Mouse (Mus musculus): ENCODE results near the gene Usp13.

The Usp13 gene

GRCm38 (mm10) chr3:32939802-32940501, 122.6 kb downstream of the Usp13 start:
- DNase-seq (ENCODE audit: low read depth), result no peak

- DNase-seq (ENCODE audit: low read depth), result no peak
These were observed 130.1 kb downstream of the Usp13 start for GRCm38 (mm10) chr3:32947486-32947885.

- DNase-seq (ENCODE audit: low read depth), result no peak
These were observed 134.0 kb downstream of the Usp13 start for GRCm38 (mm10) chr3:32951382-32951781.

- no peak for DNase-seq (ENCODE audit: low read depth)
These were observed 144.1 kb downstream of the Usp13 start for GRCm38 (mm10) chr3:32961494-32961893.

GRCm38 (mm10) chr3:32965528-32965927, 148.2 kb downstream of the Usp13 start:
- no peak for DNase-seq (ENCODE audit: low read depth)

GRCm38 (mm10) chr3:32968671-32969425, 151.5 kb downstream of the Usp13 start:
- DNase-seq (ENCODE audit: low read depth), result no peak

- no peak for DNase-seq (ENCODE audit: low read depth)
These were observed 152.9 kb downstream of the Usp13 start for GRCm38 (mm10) chr3:32970257-32970656.

- DNase-seq (ENCODE audit: low read depth), result no peak
These were observed 161.9 kb downstream of the Usp13 start for GRCm38 (mm10) chr3:32979238-32979637.

GRCm38 (mm10) chr3:32979981-32980380, 162.6 kb downstream of the Usp13 start:
- DNase-seq (ENCODE audit: low read depth), result no peak

GRCm38 (mm10) chr3:32985141-32985540, 167.8 kb downstream of the Usp13 start:
- no peak for DNase-seq (ENCODE audit: low read depth)

Data from c-Kit-positive CD71-negative TER-119-negative erythroid progenitor cells, embryonic 14.5 days (primary cell).